In the genomic region with DNA sequence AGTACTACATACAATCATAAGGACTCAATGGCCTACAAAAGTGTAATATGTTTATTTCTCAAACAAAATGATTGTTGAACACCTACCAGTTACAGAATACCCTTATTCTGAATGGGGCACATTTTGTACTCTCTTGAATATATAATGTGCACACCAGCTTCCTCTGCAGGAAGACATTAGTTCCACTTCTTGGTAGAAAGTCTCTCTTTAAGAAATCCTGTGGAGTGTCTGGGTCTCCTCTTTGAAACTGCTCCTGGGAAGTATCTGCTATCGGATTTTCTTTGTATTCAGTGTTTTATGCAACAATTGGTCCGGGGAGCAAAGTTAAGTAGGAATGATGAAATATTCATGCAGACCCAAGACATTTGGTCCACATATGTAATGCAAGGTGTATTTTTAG, we compare ENCODE assay signal across 15 mouse cellular contexts. TPM values are rescaled to one million over a fixed set of nuclear protein-coding genes. Genes with fewer than 3 reads are reported as not detected.
"Had no signal": no experiment of that assay in that cellular context is flagged by ENCODE, and none has a peak within 500 bp of the region (broad histone marks: within the 10 kb centered on the region; RNA-seq: fewer than 3 reads in every experiment).

No protein-coding gene starts in this region.

- H3K36me3 ChIP-seq: kidney, embryonic 15.5 days; limb, embryonic 10.5 days; liver, embryonic 15.5 days had no signal

- H3K4me2 ChIP-seq: kidney, embryonic 15.5 days; liver, embryonic 11.5 days; liver, embryonic 15.5 days had no signal

- H3K9ac ChIP-seq: kidney, embryonic 15.5 days; liver, embryonic 15.5 days had no signal

- ATAC-seq: intestine, embryonic 16.5 days had no signal

- H3K4me3 ChIP-seq: kidney, embryonic 15.5 days; left cerebral cortex, adult 2 months; limb, embryonic 10.5 days; liver, embryonic 15.5 days had no signal

- H3K4me1 ChIP-seq: limb, embryonic 10.5 days; liver, embryonic 15.5 days had no signal

- DNase-seq: kidney, adult 2 months; kidney, postnatal 14 days; lung, adult 2 months; lung, postnatal 10 days; lung, postnatal 4 days; right cerebral cortex, adult 18-20 months; right cerebral cortex, postnatal 25 days; thymus, postnatal 4 days had no signal

- H3K27ac ChIP-seq: kidney, embryonic 15.5 days; left cerebral cortex, adult 2 months; limb, embryonic 10.5 days; liver, embryonic 15.5 days had no signal

- H3K27me3 ChIP-seq: kidney, embryonic 15.5 days; liver, embryonic 15.5 days had no signal

- H3K9me3 ChIP-seq: kidney, embryonic 15.5 days; limb, embryonic 10.5 days; liver, embryonic 15.5 days had no signal

RNA-seq across cellular contexts. Expression of gene Adgrl3, which starts 41.0 kb away (rescaled TPM):
- total RNA-seq: megakaryocyte-erythroid progenitor cell, adult 5-6 weeks had no signal
